Mouse (Mus musculus) heart, embryonic 16.5 days (tissue): ENCODE data around the gene Btn1a1. TPM values are rescaled to one million over a fixed set of nuclear protein-coding genes. Genes with fewer than 3 reads are reported as not detected.

ENCODE experiments used
- ATAC-seq: fragments of 200-750 bp; cut with Nextera tagmentation; replicated peaks from 2 replicates; pipeline ENCODE4 v1.8.0; 2017; ENCODE audit warnings: moderate number of reproducible peaks; ENCODE audit not compliant: insufficient read depth, low FRiP score; ENCODE audit errors: extremely low read depth
- H3K27ac ChIP-seq: fragments of 300-500 bp; sonication (generic); 2 replicates; pipeline ENCODE4 v1.5.1; 2014; ENCODE audit warnings: mild to moderate bottlenecking, low read length, control low read depth, moderate library complexity
- H3K27me3 ChIP-seq: fragments of 300-500 bp; sonication (generic); 2 replicates; pipeline ENCODE4 v1.6.1; 2014; ENCODE audit warnings: low read length, mixed read lengths; ENCODE audit not compliant: control insufficient read depth, insufficient read depth
- H3K36me3 ChIP-seq: fragments of 300-500 bp; sonication (generic); 2 replicates; pipeline ENCODE4 v1.6.1; 2014; ENCODE audit not compliant: control insufficient read depth, insufficient read depth
- H3K4me1 ChIP-seq: fragments of 300-500 bp; sonication (generic); 2 replicates; pipeline ENCODE4 v1.6.1; 2014; ENCODE audit warnings: low read length, mixed read lengths; ENCODE audit not compliant: control insufficient read depth, insufficient read depth
- H3K4me2 ChIP-seq: fragments of 300-500 bp; sonication (generic); 2 replicates; pipeline ENCODE4 v1.6.1; 2014; ENCODE audit warnings: low read depth, mild to moderate bottlenecking, control low read depth, low read length
- H3K4me3 ChIP-seq: fragments of 300-500 bp; sonication (generic); 2 replicates; pipeline ENCODE4 v1.5.1; 2014; ENCODE audit warnings: mild to moderate bottlenecking, control low read depth, low read length
- H3K9ac ChIP-seq: fragments of 300-500 bp; sonication (generic); 2 replicates; pipeline ENCODE4 v1.6.1; 2014; ENCODE audit warnings: low read length, control low read depth
- H3K9me3 ChIP-seq: fragments of 300-500 bp; sonication (generic); replicated peaks from 2 replicates; pipeline ENCODE4 v1.6.1; 2016; ENCODE audit warnings: low read length; ENCODE audit not compliant: control insufficient read depth
- WGBS: fragments of 180-500 bp; shearing (Covaris S2); extraction: QIAGEN DNeasy Blood & Tissue Kit; methylation state at CpG from one replicate; pipeline ENCODE4 v1.1.7; 2014; 5-methylcytosine and 5-hydroxymethylcytosine counted together
- polyA plus RNA-seq: library from polyadenylated mRNA; unstranded; fragments of >200 nt; fragmentation: Nextera tagmentation; extraction: Ambion mirVana; gene quantifications from 2 replicates; pipeline ENCODE4 v1.2.1, GENCODE M21; 2015

Btn1a1 gene
- polyA plus RNA-seq, 1 experiment from 2014 or later = 0.83 TPM

- Histone ChIP-seq H3K27ac (no peak overlapping the region; the same call in 1 of the 2 replicates), H3K4me1 (peaks cover 7% of the 10 kb centered on the region), H3K36me3 (no peaks in the 10 kb centered on the region), H3K27me3 (no peaks in the 10 kb centered on the region), H3K9me3 (no peaks in the 10 kb centered on the region), H3K9ac (no peak overlapping the region), H3K4me2 (peak overlapping the region; percentile 82), H3K4me3 (peak overlapping the region; percentile 74)
- no peak for ATAC-seq
- whole genome bisulfite sequencing = 48% methylated on average over 3 of the region's 3 CpGs
Measured at GRCm38 (mm10) chr13:23448758-23449157, 16.9 kb downstream of the Btn1a1 start.

DNA sequence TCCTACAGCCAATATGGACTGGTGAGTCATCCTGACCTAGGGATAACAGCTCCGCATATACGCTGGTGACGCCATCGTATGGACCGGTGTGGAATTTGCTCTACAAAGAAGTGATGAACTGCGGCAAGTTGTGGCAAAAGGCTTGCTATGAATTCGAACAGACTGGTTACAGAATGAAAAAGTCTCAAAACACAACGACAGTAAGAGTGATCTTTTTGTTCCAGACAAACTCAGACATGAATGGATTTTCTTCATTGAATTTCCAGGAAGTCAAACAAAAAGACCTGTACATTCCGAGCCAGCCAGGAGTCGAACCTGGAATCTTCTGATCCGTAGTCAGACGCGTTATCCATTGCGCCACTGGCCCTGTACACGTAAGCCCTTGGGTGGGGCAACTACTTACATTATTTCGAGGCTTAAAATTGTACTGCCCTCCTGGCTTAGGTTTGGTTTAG lies 19.2 kb downstream of the Btn1a1 start:
- Histone ChIP-seq H3K4me1 (peaks cover 9% of the 10 kb centered on the region), H3K27me3 (no peaks in the 10 kb centered on the region), H3K27ac (peak overlapping the region; percentile 77), H3K4me2 (peak overlapping the region; percentile 64), H3K36me3 (no peaks in the 10 kb centered on the region), H3K9ac (peak overlapping the region; percentile 77), H3K4me3 (peak overlapping the region; percentile 62), H3K9me3 (no peaks in the 10 kb centered on the region)
- 0% methylated on average over 16 of the region's 16 CpGs for WGBS
- peak; percentile 47 for ATAC-seq

- no peaks in the 10 kb centered on the region for H3K9me3 ChIP-seq
- peak overlapping the region; percentile 62 for H3K4me3 ChIP-seq
- H3K4me1 ChIP-seq = peaks cover 9% of the 10 kb centered on the region
- peak overlapping the region; percentile 85 for H3K9ac ChIP-seq
- no peaks in the 10 kb centered on the region for H3K27me3 ChIP-seq
- ATAC-seq = peak; percentile 88
- H3K4me2 ChIP-seq = peak overlapping the region; percentile 64
- H3K27ac ChIP-seq = peak overlapping the region; percentile 93
- WGBS = under 1% methylated on average over 55 of the region's 55 CpGs
- H3K36me3 ChIP-seq = no peaks in the 10 kb centered on the region
Measured at GRCm38 (mm10) chr13:23445561-23446320, 20.0 kb downstream of the Btn1a1 start.

DNA sequence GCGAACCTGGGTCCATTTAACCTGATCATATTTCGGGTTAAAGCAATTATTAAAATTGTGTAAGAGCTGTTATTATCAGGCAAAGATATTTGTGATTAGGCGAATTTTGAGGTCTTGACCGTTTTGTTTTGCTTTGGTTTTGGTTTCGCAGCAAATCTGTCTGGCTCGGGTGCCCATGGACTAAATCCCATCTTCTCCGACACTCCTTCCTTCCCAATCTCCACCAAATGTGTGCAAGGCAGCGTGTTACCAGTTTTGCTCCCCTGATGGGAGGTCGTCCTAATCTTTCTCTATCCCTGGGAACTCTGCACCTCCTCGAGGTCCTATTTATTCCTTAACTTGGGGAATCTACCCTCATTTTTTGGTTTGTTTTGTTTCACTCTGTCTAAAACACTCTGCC lies 20.5 kb downstream of the Btn1a1 start:
- no peak for ATAC-seq
- no peaks in the 10 kb centered on the region for H3K9me3 ChIP-seq
- no peaks in the 10 kb centered on the region for H3K27me3 ChIP-seq
- 6% methylated on average over 10 of the region's 10 CpGs for WGBS
- peak overlapping the region; percentile 93 for H3K27ac ChIP-seq
- peak overlapping the region; percentile 85 for H3K9ac ChIP-seq
- H3K36me3 ChIP-seq = no peaks in the 10 kb centered on the region
- H3K4me3 ChIP-seq = peak overlapping the region; percentile 62
- H3K4me2 ChIP-seq = peak overlapping the region; percentile 64
- H3K4me1 ChIP-seq = peaks cover 9% of the 10 kb centered on the region

DNA sequence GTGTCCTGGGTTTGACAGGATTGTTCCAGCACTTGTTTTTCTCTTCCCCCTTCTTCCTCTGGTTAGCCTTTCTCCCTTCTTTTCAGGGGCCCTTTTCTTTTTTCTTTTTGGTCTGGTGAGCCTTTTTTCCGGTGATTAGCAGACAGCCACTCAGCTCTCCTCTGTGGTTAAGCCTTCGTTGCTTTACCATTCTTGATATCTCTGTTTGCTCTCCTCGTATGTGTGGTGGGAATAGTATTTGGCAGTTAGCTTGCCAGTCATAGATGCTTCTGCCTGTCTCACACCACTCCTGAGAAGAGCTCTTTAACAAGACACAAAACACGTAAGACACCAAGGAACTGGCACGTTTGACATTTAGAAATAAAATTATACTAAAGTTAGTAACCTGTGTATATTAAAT lies 21.2 kb downstream of the Btn1a1 start:
- Histone ChIP-seq H3K9ac (peak overlapping the region; percentile 85), H3K4me2 (peak overlapping the region; percentile 64), H3K27me3 (no peaks in the 10 kb centered on the region), H3K36me3 (no peaks in the 10 kb centered on the region), H3K4me1 (peaks cover 9% of the 10 kb centered on the region), H3K9me3 (no peaks in the 10 kb centered on the region), H3K4me3 (no peak overlapping the region), H3K27ac (no peak overlapping the region; the same call in 1 of the 2 replicates)
- ATAC-seq = no peak
- WGBS = 55% methylated on average over 5 of the region's 5 CpGs

GRCm38 (mm10) chr13:23439901-23440300 lies 25.8 kb downstream of the Btn1a1 start:
- no peak for ATAC-seq
- 62% methylated on average over 10 of the region's 10 CpGs for WGBS

DNA sequence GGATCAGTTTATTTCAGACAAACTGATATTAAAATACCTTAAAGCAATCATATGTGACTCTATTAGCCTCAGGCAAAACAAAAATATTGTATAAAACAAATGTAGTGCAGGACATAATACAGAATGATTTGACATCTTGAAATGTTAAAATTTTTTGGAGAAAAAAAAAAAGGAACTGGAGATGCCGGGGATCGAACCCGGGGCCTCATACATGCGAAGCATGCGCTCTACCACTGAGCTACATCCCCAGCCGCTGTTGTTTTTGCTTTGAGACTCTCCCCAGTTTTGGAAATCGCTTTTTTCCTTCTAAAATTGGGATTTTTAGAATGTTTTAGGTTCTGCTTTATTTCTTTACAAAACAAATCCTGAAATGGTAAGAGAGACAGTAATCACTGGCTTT lies 27.2 kb downstream of the Btn1a1 start:
- under 1% methylated on average over 7 of the region's 7 CpGs for WGBS
- no peak overlapping the region; the same call in 1 of the 2 replicates for H3K27ac ChIP-seq
- peak; percentile 52 for ATAC-seq

More at GRCm38 (mm10) chr13:23439901-23440300, 25.8 kb downstream of the Btn1a1 start:
- H3K36me3 ChIP-seq = no peaks in the 10 kb centered on the region
- H3K4me1 ChIP-seq = peaks cover 16% of the 10 kb centered on the region
- no peak overlapping the region for H3K27ac ChIP-seq
- no peak overlapping the region for H3K9ac ChIP-seq
- no peaks in the 10 kb centered on the region for H3K9me3 ChIP-seq
- H3K27me3 ChIP-seq = no peaks in the 10 kb centered on the region
- no peak overlapping the region for H3K4me3 ChIP-seq
- H3K4me2 ChIP-seq = no peak overlapping the region

DNA sequence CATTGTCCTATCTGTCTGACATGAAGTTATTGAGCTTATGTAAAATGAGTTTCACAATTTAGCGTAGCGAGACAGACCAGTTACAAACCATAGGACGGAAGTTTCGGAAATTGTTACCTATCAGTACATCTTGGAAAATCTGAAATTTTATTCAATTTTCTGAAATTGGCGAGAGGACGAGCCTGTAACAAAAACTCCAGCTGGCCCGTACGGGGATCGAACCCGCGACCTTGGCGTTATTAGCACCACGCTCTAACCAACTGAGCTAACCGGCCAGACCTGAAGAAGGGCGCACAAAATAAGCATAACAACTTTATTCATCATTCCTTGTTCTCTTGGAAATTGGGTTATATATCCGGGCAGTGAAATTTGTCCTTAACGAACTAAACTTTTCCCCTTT lies 27.8 kb downstream of the Btn1a1 start:
- peak overlapping the region; percentile 78 for H3K4me2 ChIP-seq
- peak overlapping the region; percentile 71 for H3K9ac ChIP-seq
- H3K4me1 ChIP-seq = peaks cover 17% of the 10 kb centered on the region
- peak; percentile 78 for ATAC-seq
- peak overlapping the region; percentile 56 for H3K27ac ChIP-seq
- H3K36me3 ChIP-seq = no peaks in the 10 kb centered on the region
- no peaks in the 10 kb centered on the region for H3K27me3 ChIP-seq
- WGBS = 0% methylated on average over 17 of the region's 17 CpGs
- H3K9me3 ChIP-seq = no peaks in the 10 kb centered on the region
- H3K4me3 ChIP-seq = peak overlapping the region; percentile 77

More for the DNA sequence above, 27.2 kb downstream of the Btn1a1 start:
- Histone ChIP-seq H3K27me3 (no peaks in the 10 kb centered on the region), H3K4me1 (peaks cover 14% of the 10 kb centered on the region), H3K4me3 (peak overlapping the region; percentile 77), H3K4me2 (peak overlapping the region; percentile 78), H3K9me3 (no peaks in the 10 kb centered on the region), H3K9ac (peak overlapping the region; percentile 60; the same call in 1 of the 2 replicates), H3K36me3 (no peaks in the 10 kb centered on the region)
